Mouse (Mus musculus) hindbrain, embryonic 15.5 days (tissue): ENCODE data around the gene Npb. TPM values are rescaled to one million over a fixed set of nuclear protein-coding genes. Genes with fewer than 3 reads are reported as not detected.

Experiments used
- ATAC-seq: fragments of 200-750 bp; cut with Nextera tagmentation; 2 replicates; pipeline ENCODE4 v1.8.0; 2017; ENCODE audit warnings: low read depth, moderate number of reproducible peaks, moderate TSS enrichment; ENCODE audit not compliant: low FRiP score
- H3K27ac ChIP-seq: fragments of 300-500 bp; sonication (generic); replicated peaks from 2 replicates; pipeline ENCODE4 v1.5.1; 2015; ENCODE audit warnings: mild to moderate bottlenecking, inconsistent platforms
- H3K27me3 ChIP-seq: fragments of 300-500 bp; sonication (generic); 2 replicates; pipeline ENCODE4 v1.6.1; 2015; ENCODE audit warnings: control low read depth, inconsistent platforms
- H3K36me3 ChIP-seq: fragments of 300-500 bp; sonication (generic); 2 replicates; pipeline ENCODE4 v1.6.1; 2015; ENCODE audit warnings: control low read depth, inconsistent platforms
- H3K4me1 ChIP-seq: fragments of 300-500 bp; sonication (generic); replicated peaks from 2 replicates; pipeline ENCODE4 v1.6.1; 2015; ENCODE audit warnings: control low read depth, inconsistent platforms
- H3K4me2 ChIP-seq: fragments of 300-500 bp; sonication (generic); 2 replicates; pipeline ENCODE4 v1.6.1; 2015; ENCODE audit warnings: moderate library complexity, mild to moderate bottlenecking, inconsistent platforms
- H3K4me3 ChIP-seq: fragments of 300-500 bp; sonication (generic); 2 replicates; pipeline ENCODE4 v1.5.1; 2015; ENCODE audit warnings: mild to moderate bottlenecking, inconsistent platforms
- H3K9ac ChIP-seq: fragments of 300-500 bp; sonication (generic); 2 replicates; pipeline ENCODE4 v1.6.1; 2015; ENCODE audit warnings: inconsistent platforms
- H3K9me3 ChIP-seq: fragments of 300-500 bp; sonication (generic); 2 replicates; pipeline ENCODE4 v1.6.1; 2016; ENCODE audit warnings: control low read depth, inconsistent platforms
- WGBS: fragments of 180-500 bp; shearing (Covaris S2); methylation state at CpG from one replicate; pipeline ENCODE4 v1.1.7; 2015; 5-methylcytosine and 5-hydroxymethylcytosine counted together
- polyA plus RNA-seq: library from polyadenylated mRNA; unstranded; fragments of >200 nt; fragmentation: Nextera tagmentation; extraction: Ambion mirVana; gene quantifications from 2 replicates; pipeline ENCODE4 v1.2.1, GENCODE M21; 2015

Gene Npb
- polyA plus RNA-seq, 1 experiment from 2014 or later: 0.71 TPM

- WGBS: 79% methylated on average over 4 of the region's 4 CpGs
- Histone ChIP-seq H3K9me3 (no peaks in the 10 kb centered on the region), H3K27ac (no peak overlapping the region), H3K27me3 (no peaks in the 10 kb centered on the region; the same call in 1 of the 2 replicates), H3K4me3 (no peak overlapping the region), H3K4me2 (no peak overlapping the region), H3K9ac (no peak overlapping the region), H3K4me1 (peaks cover 8% of the 10 kb centered on the region), H3K36me3 (peaks cover 46% of the 10 kb centered on the region)
- ATAC-seq: no peak
Observed at GRCm38 (mm10) chr11:120606764-120607163, 1.5 kb upstream of the Npb start.

GRCm38 (mm10) chr11:120609250-120609649, 973 bp downstream of the Npb start:
- no peak overlapping the region for H3K4me3 ChIP-seq
- H3K36me3 ChIP-seq: peaks cover 45% of the 10 kb centered on the region
- peaks cover 8% of the 10 kb centered on the region for H3K4me1 ChIP-seq
- no peaks in the 10 kb centered on the region for H3K9me3 ChIP-seq
- no peak overlapping the region for H3K9ac ChIP-seq
- H3K27me3 ChIP-seq: no peaks in the 10 kb centered on the region; the same call in 1 of the 2 replicates
- H3K4me2 ChIP-seq: peak overlapping the region; percentile 47; the same call in 1 of the 2 replicates
- no peak for ATAC-seq
- no peak overlapping the region for H3K27ac ChIP-seq
- 46% methylated on average over 8 of the region's 8 CpGs for WGBS

GRCm38 (mm10) chr11:120610477-120611046, 2.3 kb downstream of the Npb start:
- Histone ChIP-seq H3K4me1 (peaks cover 15% of the 10 kb centered on the region), H3K4me2 (no peak overlapping the region), H3K36me3 (peaks cover 35% of the 10 kb centered on the region), H3K4me3 (no peak overlapping the region), H3K9me3 (no peaks in the 10 kb centered on the region), H3K9ac (no peak overlapping the region), H3K27me3 (no peaks in the 10 kb centered on the region; the same call in 1 of the 2 replicates), H3K27ac (no peak overlapping the region)
- ATAC-seq: no peak
- 81% methylated on average over 9 of the region's 9 CpGs for WGBS

GRCm38 (mm10) chr11:120612763-120613162, 4.5 kb downstream of the Npb start:
- H3K4me3 ChIP-seq: no peak overlapping the region
- H3K36me3 ChIP-seq: peaks cover 32% of the 10 kb centered on the region
- peaks cover 31% of the 10 kb centered on the region for H3K4me1 ChIP-seq
- no peak overlapping the region for H3K27ac ChIP-seq
- no peaks in the 10 kb centered on the region for H3K9me3 ChIP-seq
- ATAC-seq: no peak
- H3K4me2 ChIP-seq: no peak overlapping the region
- WGBS: 55% methylated on average over 6 of the region's 6 CpGs
- H3K27me3 ChIP-seq: no peaks in the 10 kb centered on the region; the same call in 1 of the 2 replicates
- H3K9ac ChIP-seq: no peak overlapping the region

GRCm38 (mm10) chr11:120613481-120613972, 5.2 kb downstream of the Npb start:
- H3K36me3 ChIP-seq: peaks cover 36% of the 10 kb centered on the region
- 87% methylated on average over 10 of the region's 10 CpGs for WGBS

GRCm38 (mm10) chr11:120613976-120614375, 5.7 kb downstream of the Npb start:
- peaks cover 40% of the 10 kb centered on the region for H3K36me3 ChIP-seq
- no peak overlapping the region for H3K4me2 ChIP-seq
- WGBS: 73% methylated on average over 8 of the region's 8 CpGs
- H3K27ac ChIP-seq: no peak overlapping the region
- H3K4me3 ChIP-seq: no peak overlapping the region
- H3K4me1 ChIP-seq: peaks cover 23% of the 10 kb centered on the region
- no peak overlapping the region for H3K9ac ChIP-seq
- no peaks in the 10 kb centered on the region; the same call in 1 of the 2 replicates for H3K27me3 ChIP-seq
- no peak for ATAC-seq
- no peaks in the 10 kb centered on the region for H3K9me3 ChIP-seq

More at GRCm38 (mm10) chr11:120613481-120613972, 5.2 kb downstream of the Npb start:
- H3K4me1 ChIP-seq: peaks cover 26% of the 10 kb centered on the region
- H3K27ac ChIP-seq: no peak overlapping the region
- H3K4me3 ChIP-seq: no peak overlapping the region
- no peaks in the 10 kb centered on the region for H3K9me3 ChIP-seq
- H3K27me3 ChIP-seq: no peaks in the 10 kb centered on the region; the same call in 1 of the 2 replicates
- no peak for ATAC-seq
- no peak overlapping the region for H3K9ac ChIP-seq
- H3K4me2 ChIP-seq: no peak overlapping the region

- Histone ChIP-seq H3K27ac (no peak overlapping the region), H3K4me1 (peaks cover 23% of the 10 kb centered on the region), H3K9me3 (no peaks in the 10 kb centered on the region), H3K4me2 (no peak overlapping the region), H3K36me3 (peaks cover 48% of the 10 kb centered on the region), H3K9ac (no peak overlapping the region), H3K27me3 (no peaks in the 10 kb centered on the region), H3K4me3 (no peak overlapping the region)
- WGBS: 94% methylated on average over 6 of the region's 6 CpGs
- ATAC-seq: no peak
Observed at GRCm38 (mm10) chr11:120615167-120615566, 6.9 kb downstream of the Npb start.

GRCm38 (mm10) chr11:120615606-120616203, 7.4 kb downstream of the Npb start:
- peaks cover 23% of the 10 kb centered on the region for H3K4me1 ChIP-seq
- 90% methylated on average over 11 of the region's 11 CpGs for WGBS
- ATAC-seq: no peak
- no peak overlapping the region for H3K9ac ChIP-seq
- no peaks in the 10 kb centered on the region for H3K9me3 ChIP-seq
- H3K4me2 ChIP-seq: peak overlapping the region; percentile 90
- no peak overlapping the region for H3K27ac ChIP-seq
- H3K36me3 ChIP-seq: peaks cover 48% of the 10 kb centered on the region
- H3K27me3 ChIP-seq: no peaks in the 10 kb centered on the region
- H3K4me3 ChIP-seq: no peak overlapping the region

- ATAC-seq: no peak
- Histone ChIP-seq H3K27ac (peak overlapping the region; percentile 88), H3K36me3 (peaks cover 45% of the 10 kb centered on the region), H3K4me1 (peaks cover 23% of the 10 kb centered on the region), H3K9me3 (no peaks in the 10 kb centered on the region), H3K4me2 (peak overlapping the region; percentile 90), H3K4me3 (peak overlapping the region; percentile 64), H3K9ac (peak overlapping the region; percentile 78), H3K27me3 (no peaks in the 10 kb centered on the region)
- WGBS: 50% methylated on average over 4 of the region's 4 CpGs
Observed at GRCm38 (mm10) chr11:120616617-120617294, 8.5 kb downstream of the Npb start.

- Histone ChIP-seq H3K9ac (peak within 1 kb of the TSS; percentile 78), H3K27ac (peak within 1 kb of the TSS; percentile 88), H3K9me3 (no peaks in the 10 kb centered on the region), H3K4me3 (peak within 1 kb of the TSS; percentile 64), H3K36me3 (peaks cover 40% of the 10 kb centered on the region), H3K4me1 (peaks cover 23% of the 10 kb centered on the region), H3K4me2 (peak within 1 kb of the TSS; percentile 90), H3K27me3 (no peaks in the 10 kb centered on the region)
- WGBS: under 1% methylated on average over 56 of the region's 56 CpGs
- peak; percentile 96 for ATAC-seq
Observed at GRCm38 (mm10) chr11:120617519-120618112, 9.3 kb downstream of the Npb start, which contains the start of gene Pcyt2. TSS of gene Pcyt2 (minus strand) at chr11:120617936.

- no peaks in the 10 kb centered on the region for H3K27me3 ChIP-seq
- H3K9ac ChIP-seq: no peak overlapping the region
- no peak overlapping the region for H3K4me3 ChIP-seq
- H3K9me3 ChIP-seq: no peaks in the 10 kb centered on the region
- H3K36me3 ChIP-seq: peaks cover 41% of the 10 kb centered on the region
- WGBS: 95% methylated on average over 25 of the region's 25 CpGs
- peaks cover 29% of the 10 kb centered on the region for H3K4me1 ChIP-seq
- no peak overlapping the region for H3K4me2 ChIP-seq
- no peak for ATAC-seq
- H3K27ac ChIP-seq: no peak overlapping the region
Observed at GRCm38 (mm10) chr11:120618619-120619535, 10.6 kb downstream of the Npb start.
